Mouse (Mus musculus) G1E-ER4 (cell line): ENCODE data around the gene Cul4a. TPM values are rescaled to one million over a fixed set of nuclear protein-coding genes. Genes with fewer than 3 reads are reported as not detected.

Experiments used
- GATA1 ChIP-seq: IDR thresholded peaks from one replicate; pipeline ENCODE4 v1.8.0; 2012; ENCODE audit warnings: low read length, inconsistent platforms
- polyA plus RNA-seq: library from polyadenylated mRNA; stranded (reverse); fragments of >175 nt; gene quantifications from 2 replicates; pipeline ENCODE4 v1.2.3, GENCODE M21; 2012

The Cul4a gene
- polyA plus RNA-seq, 1 experiment: 97.4 TPM

- no peak for TF ChIP-seq GATA1
Observed at GRCm38 (mm10) chr8:13118516-13118915, 13.1 kb downstream of the Cul4a start.

DNA sequence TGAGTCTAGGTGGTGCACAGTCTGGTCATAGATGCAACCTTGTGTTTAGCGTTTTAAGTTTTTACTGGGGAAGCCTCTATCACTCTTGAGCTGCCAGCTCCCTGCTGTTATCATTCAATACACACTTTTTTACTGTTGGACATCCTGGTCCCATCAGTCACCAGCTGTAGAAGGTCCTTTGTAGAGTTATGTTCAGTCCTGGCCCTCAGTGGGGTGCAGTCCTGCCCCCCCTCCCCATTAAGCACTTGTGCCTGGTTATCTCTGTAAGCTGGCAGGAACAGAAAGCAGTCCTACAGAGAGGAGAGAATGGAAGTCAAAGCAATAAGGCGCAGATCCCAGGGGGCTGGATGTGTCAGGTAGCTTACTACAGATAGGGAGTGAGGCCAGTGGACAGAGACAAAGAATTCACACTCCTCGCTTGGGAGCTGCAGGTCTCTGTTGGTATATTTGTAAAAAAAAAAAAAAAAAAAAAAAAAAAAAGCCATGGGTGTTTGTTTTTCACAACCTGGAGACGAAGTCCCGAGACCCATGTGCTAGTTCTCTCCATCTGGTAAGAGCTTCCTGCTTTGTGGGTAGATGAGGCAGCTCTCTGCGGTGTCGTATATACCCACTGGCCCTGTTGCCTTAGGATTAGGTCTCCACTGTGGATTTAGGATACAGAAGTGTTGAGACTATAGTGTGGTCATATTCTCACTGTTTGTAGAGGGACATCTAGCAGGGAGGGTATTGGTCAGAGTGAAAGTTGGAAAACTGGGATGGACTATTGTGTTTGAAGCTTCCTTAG, 15.7 kb downstream of the Cul4a start:
- no peak for TF ChIP-seq GATA1

- peak; percentile 99 for TF ChIP-seq GATA1
Observed at GRCm38 (mm10) chr8:13122887-13123421, 17.5 kb downstream of the Cul4a start.

DNA sequence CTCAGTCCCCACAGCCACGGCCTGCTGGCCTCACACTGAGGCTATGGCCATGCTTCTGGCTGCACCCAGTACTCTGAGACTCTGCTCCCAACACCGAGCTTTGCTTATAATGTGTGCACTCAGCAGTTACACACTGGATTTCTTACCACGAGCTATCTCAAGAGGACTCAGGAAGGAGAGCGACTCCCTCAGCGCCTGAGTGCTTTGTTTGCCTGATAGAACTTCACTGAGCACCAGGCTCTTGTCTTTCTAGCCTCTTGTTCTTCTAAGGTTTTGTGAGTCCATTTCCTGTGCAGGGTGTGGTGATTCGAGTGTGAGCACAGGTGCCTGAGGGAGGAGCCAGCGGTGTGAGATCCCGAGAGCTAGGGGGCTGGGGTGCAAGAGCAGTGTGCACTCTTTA, 19.5 kb downstream of the Cul4a start:
- peak; percentile 9 for TF ChIP-seq GATA1

DNA sequence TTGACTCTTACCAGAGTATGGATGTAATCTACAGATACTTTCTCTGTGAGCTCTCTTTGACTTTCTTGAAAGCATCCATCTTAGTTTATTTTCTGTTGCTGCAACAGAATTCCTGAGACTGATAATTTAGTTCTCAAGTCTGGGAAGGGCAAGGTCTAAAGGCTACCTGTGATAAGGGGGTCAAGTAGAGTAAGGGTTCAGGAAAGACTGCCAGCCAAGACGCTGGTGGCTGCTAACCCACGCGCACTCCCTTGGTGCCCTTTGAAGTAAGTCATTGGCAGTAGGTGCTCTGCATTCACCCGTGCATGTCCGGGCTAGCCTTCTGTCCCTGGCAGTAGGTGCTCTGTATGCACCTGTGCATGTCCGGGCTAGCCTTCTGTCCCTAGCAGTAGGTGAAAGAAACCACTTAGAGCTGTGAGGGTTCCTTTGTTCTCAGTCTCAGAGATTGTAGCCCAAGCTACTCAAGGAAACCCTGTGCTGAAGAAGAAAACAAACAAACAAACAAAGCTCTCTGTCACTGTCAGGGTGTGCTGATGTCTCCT, 34.3 kb downstream of the Cul4a start:
- no peak for TF ChIP-seq GATA1

GRCm38 (mm10) chr8:13141681-13142080, 36.3 kb downstream of the Cul4a start:
- TF ChIP-seq GATA1: no peak

DNA sequence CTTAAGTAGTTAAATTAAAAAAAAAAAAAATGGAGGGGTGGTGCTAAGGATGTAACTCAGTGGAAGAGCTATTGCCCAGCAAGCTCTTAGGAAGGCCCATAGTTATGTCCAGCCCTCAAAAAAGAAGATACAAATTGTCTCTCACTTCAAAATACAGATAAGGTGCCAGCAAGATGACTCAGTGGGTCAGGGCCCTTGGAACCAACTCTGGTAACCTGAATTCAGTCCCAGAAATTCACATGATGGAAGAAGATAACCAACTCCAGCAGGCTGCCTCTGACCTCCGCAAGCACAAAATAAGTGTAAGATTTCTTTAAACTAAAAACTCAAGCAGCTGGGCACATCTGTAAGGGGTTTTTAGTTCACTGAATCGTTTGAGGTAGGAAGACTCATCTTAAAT, 43.1 kb downstream of the Cul4a start:
- TF ChIP-seq GATA1: no peak

DNA sequence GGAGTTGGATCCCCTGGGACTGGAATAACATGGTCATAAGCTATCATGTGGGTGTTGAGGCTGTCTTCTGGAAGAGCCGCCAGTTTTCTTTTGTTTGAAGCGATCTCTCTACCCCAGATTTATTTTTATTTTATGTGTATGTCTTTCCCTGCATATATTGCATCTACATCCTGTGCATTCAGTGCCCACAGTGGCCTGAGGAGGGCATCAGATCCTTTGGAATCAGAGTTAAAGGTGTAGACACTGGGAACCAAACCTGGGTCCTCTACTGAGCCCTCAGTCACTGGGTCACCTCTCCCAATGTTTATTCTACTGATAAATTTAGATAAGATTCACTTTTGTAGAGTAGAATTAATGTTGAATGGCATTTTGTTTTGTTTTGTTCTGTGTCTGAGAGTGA, 43.9 kb downstream of the Cul4a start:
- no peak for TF ChIP-seq GATA1

GRCm38 (mm10) chr8:13149866-13150265, 44.4 kb downstream of the Cul4a start:
- TF ChIP-seq GATA1: no peak

- no peak for TF ChIP-seq GATA1
Observed at GRCm38 (mm10) chr8:13150929-13151328, 45.5 kb downstream of the Cul4a start.

DNA sequence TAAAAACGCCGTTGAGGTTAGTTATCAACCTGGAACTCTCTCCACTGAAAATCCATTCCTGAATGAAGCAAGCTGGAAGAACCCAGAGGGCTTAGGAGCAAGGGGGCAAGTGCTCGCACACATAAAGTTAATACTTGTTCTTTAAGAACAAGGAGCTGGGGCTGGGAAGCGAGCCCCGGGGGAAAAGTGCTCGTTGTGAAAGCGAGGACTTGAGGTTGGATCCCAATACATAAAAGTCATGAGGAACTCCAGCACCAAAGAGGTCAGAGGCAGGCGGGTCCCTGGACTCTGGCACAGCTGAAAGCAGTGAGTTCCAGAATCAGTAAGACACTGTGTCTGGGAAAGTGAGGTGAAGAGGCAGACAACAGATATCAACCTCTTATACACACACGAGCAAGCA, 48.7 kb downstream of the Cul4a start:
- TF ChIP-seq GATA1: no peak

GRCm38 (mm10) chr8:13155358-13155757, 49.9 kb downstream of the Cul4a start:
- TF ChIP-seq GATA1: no peak

GRCm38 (mm10) chr8:13156327-13157097, 51.1 kb downstream of the Cul4a start:
- no peak for TF ChIP-seq GATA1

- TF ChIP-seq GATA1: no peak
Observed at GRCm38 (mm10) chr8:13158718-13159376, 53.4 kb downstream of the Cul4a start, which contains the start of gene Lamp1. TSS of gene Lamp1 (plus strand) at chr8:13159161.

DNA sequence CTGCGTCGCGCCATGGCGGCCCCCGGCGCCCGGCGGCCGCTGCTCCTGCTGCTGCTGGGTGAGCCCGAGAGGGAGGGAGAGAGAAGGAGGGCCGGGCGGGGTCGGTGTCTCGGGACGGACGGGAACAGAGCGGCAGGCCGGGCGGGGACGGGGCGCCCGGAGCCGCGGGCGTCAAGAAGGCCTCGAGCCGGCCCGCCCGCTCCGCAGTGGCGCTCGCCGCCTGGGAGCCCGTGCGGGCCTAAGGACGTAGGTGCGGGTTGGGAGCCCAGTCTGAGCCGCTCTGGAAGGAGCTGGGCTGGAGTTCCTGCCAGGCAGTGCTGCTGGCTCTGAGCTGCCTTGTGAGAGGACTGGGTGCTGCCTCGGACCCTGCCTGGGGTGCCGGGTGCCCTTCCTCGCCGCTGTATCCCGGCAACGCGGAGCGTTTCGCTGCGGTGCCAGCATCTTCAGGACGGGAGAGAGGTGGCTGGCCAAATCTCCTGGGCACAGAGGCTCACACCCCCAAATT, 54.0 kb downstream of the Cul4a start:
- TF ChIP-seq GATA1: no peak

DNA sequence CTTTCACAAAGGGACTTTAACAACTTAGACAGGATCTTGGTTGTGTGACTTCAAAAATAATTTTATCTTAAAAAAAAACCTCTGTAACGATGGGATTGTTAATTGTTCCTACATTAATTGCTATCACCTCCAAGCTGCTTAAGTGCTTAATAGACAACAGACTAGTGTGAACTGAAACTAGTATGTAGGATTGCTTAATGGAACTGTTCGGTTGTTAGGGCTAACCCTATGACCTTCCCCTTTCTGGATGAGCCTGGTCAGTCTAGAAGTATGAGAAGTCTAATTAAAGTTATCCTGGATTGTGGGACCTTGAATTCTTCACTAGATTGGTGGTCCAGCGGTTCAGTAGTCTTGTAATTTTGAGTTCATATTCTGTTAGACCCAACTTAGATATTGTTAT, 55.3 kb downstream of the Cul4a start:
- TF ChIP-seq GATA1: no peak

DNA sequence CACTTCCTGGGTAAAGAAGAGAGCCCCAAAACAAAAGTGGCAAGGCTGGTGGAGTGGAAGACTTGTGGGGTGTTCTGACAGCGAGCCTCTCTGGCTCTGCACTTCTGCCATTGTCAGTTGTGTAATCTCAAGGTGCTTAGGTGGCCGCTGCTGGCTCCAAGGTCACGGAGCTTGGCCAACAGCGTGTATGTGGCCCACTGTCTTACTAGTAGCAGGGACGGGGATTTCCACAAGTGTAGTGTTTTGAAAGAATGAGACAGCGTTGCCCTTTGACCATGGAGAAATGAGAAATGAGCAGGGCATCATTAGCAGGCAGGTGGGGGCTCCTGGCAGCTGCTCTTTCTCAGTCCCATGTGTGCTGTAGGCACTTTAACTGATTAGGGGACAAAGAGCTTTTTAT, 56.7 kb downstream of the Cul4a start:
- TF ChIP-seq GATA1: no peak
